Mouse (Mus musculus): Measurements from ENCODE around the gene D2hgdh. TPM values are rescaled to one million over a fixed set of nuclear protein-coding genes. Genes with fewer than 3 reads are reported as not detected.

Gene D2hgdh
- total RNA-seq (2012; rRNA removed) (14.4 TPM in 2 replicates), polyA plus RNA-seq (2012; ENCODE audit: insufficient read depth in 1 of 2, insufficient read length in 2 of 2, low read depth in 1 of 2, low replicate concordance in 2 of 2, missing spikeins in 1 of 2) (10 to 100 TPM in 1 of 2 experiments, not detected in 1; 19.2 TPM)

GRCm38 (mm10) chr1:93824609-93825008, at the start of gene D2hgdh:
Gene D2hgdh, plus strand, starts transcription at chr1:93824909.
- no peaks in the 10 kb centered on the region for H3K27me3 ChIP-seq (ENCODE audit: control insufficient read depth in 1 of 2, insufficient read depth in 2 of 2, low read length in 2 of 2)
- peak within 1 kb of the TSS; percentile 69 for H3K27ac ChIP-seq (ENCODE audit: control insufficient read depth, low read depth, low read length)
- peak within 1 kb of the TSS; percentile 57 to 98 for H3K4me3 ChIP-seq (ENCODE audit: control insufficient read depth in 1 of 2, insufficient read depth in 1 of 2, low read depth in 2 of 2, low read length in 2 of 2)
- peaks cover 3% of the 10 kb centered on the region for H3K79me2 ChIP-seq (ENCODE audit: control insufficient read depth, insufficient read depth, low read length, poor library complexity)
- peaks cover 9 to 17% of the 10 kb centered on the region in 2 experiments; a peak in 3 of 4 replicates for H3K4me1 ChIP-seq (ENCODE audit: control insufficient read depth in 1 of 2, insufficient read depth in 2 of 2, low read length in 2 of 2)
- H3K9me3 ChIP-seq (replicated peaks; ENCODE audit: insufficient read depth, low read length): no peaks in the 10 kb centered on the region
- DNase-seq (ENCODE audit: low read depth, low spot score): no peak
- peak within 1 kb of the TSS; percentile 62 for H3K9ac ChIP-seq (ENCODE audit: control insufficient read depth, low read depth, low read length, poor library complexity, severe bottlenecking)
- TF ChIP-seq EP300 (IDR thresholded peaks at IDR 0.05; ENCODE audit: low read depth in 1 of 2, low read length in 2 of 2) (no peak), MAFK (IDR thresholded peaks at IDR 0.05; ENCODE audit: borderline replicate concordance, low read depth, low read length) (no peak), MAX (IDR thresholded peaks at IDR 0.05; ENCODE audit: low read length) (no peak), KAT2A (conservative IDR thresholded peaks at IDR 0.05; ENCODE audit: low read depth, low read length) (no peak), CHD1 (IDR thresholded peaks at IDR 0.05; ENCODE audit: low read depth, low read length) (no peak)
- peaks cover 0 to 9% of the 10 kb centered on the region in 2 experiments; a peak in 2 of 4 replicates for H3K36me3 ChIP-seq (ENCODE audit: control insufficient read depth in 1 of 2, insufficient read depth in 2 of 2, low read length in 2 of 2)

- DNase-seq (ENCODE audit: low read depth, low spot score): no peak
- Histone ChIP-seq H3K9ac (ENCODE audit: control insufficient read depth, low read depth, low read length, poor library complexity, severe bottlenecking) (no peak overlapping the region), H3K4me3 (ENCODE audit: control insufficient read depth in 1 of 2, insufficient read depth in 1 of 2, low read depth in 2 of 2, low read length in 2 of 2) (no peak overlapping the region), H3K27ac (ENCODE audit: control insufficient read depth, low read depth, low read length) (no peak overlapping the region), H3K4me1 (ENCODE audit: control insufficient read depth in 1 of 2, insufficient read depth in 2 of 2, low read length in 2 of 2) (no peaks in the 10 kb centered on the region), H3K36me3 (ENCODE audit: control insufficient read depth in 1 of 2, insufficient read depth in 2 of 2, low read length in 2 of 2) (peaks cover 0 to 45% of the 10 kb centered on the region in 2 experiments; a peak in 2 of 4 replicates), H3K79me2 (ENCODE audit: control insufficient read depth, insufficient read depth, low read length, poor library complexity) (no peaks in the 10 kb centered on the region), H3K27me3 (ENCODE audit: control insufficient read depth in 1 of 2, insufficient read depth in 2 of 2, low read length in 2 of 2) (no peaks in the 10 kb centered on the region), H3K9me3 (replicated peaks; ENCODE audit: insufficient read depth, low read length) (no peaks in the 10 kb centered on the region)
- TF ChIP-seq CTCF (IDR thresholded peaks at IDR 0.05 in 2 of 3, conservative IDR thresholded peaks at IDR 0.05 in 1 of 3; ENCODE audit: control insufficient read depth in 1 of 3, insufficient read depth in 1 of 3, low read depth in 2 of 3, low read length in 3 of 3, poor library complexity in 1 of 3, severe bottlenecking in 1 of 3) (no peak), MXI1 (IDR thresholded peaks at IDR 0.05; ENCODE audit: low read depth, low read length) (no peak), MAX (IDR thresholded peaks at IDR 0.05; ENCODE audit: low read length) (no peak), SMC3 (IDR thresholded peaks at IDR 0.05; ENCODE audit: low read depth, low read length) (no peak), ZNF384 (IDR thresholded peaks at IDR 0.05; ENCODE audit: low read depth, low read length) (no peak), KAT2A (conservative IDR thresholded peaks at IDR 0.05; ENCODE audit: low read depth, low read length) (no peak), EP300 (IDR thresholded peaks at IDR 0.05; ENCODE audit: low read depth in 1 of 2, low read length in 2 of 2) (no peak)
Observed at GRCm38 (mm10) chr1:93776686-93777085, 48.0 kb upstream of the D2hgdh start.

- no peaks in the 10 kb centered on the region for H3K9me3 ChIP-seq (replicated peaks; ENCODE audit: insufficient read depth, low read length)
- H3K4me1 ChIP-seq (ENCODE audit: control insufficient read depth in 1 of 2, insufficient read depth in 2 of 2, low read length in 2 of 2): no peaks in the 10 kb centered on the region
- no peak for DNase-seq (ENCODE audit: low read depth, low spot score)
- H3K27me3 ChIP-seq (ENCODE audit: control insufficient read depth in 1 of 2, insufficient read depth in 2 of 2, low read length in 2 of 2): no peaks in the 10 kb centered on the region
- no peak overlapping the region for H3K27ac ChIP-seq (ENCODE audit: control insufficient read depth, low read depth, low read length)
- no peaks in the 10 kb centered on the region for H3K79me2 ChIP-seq (ENCODE audit: control insufficient read depth, insufficient read depth, low read length, poor library complexity)
- H3K36me3 ChIP-seq (ENCODE audit: control insufficient read depth in 1 of 2, insufficient read depth in 2 of 2, low read length in 2 of 2): peaks cover 0 to 31% of the 10 kb centered on the region in 2 experiments; a peak in 2 of 4 replicates
- no peak overlapping the region for H3K9ac ChIP-seq (ENCODE audit: control insufficient read depth, low read depth, low read length, poor library complexity, severe bottlenecking)
- TF ChIP-seq POLR2A (IDR thresholded peaks at IDR 0.05; ENCODE audit: control insufficient read depth in 1 of 2, insufficient read depth in 1 of 2, low read depth in 1 of 2, low read length in 2 of 2, poor library complexity in 1 of 2) (peak in 1 of 2 experiments; percentile 35; a peak in 1 of 4 replicates), ZC3H11A (IDR thresholded peaks at IDR 0.05; ENCODE audit: low read depth, low read length) (no peak)
- no peak overlapping the region for H3K4me3 ChIP-seq (ENCODE audit: control insufficient read depth in 1 of 2, insufficient read depth in 1 of 2, low read depth in 2 of 2, low read length in 2 of 2)
Observed at GRCm38 (mm10) chr1:93786912-93787311, 37.8 kb upstream of the D2hgdh start.

Measured in MEL (cell line).